Mouse (Mus musculus) liver, embryonic 15.5 days (tissue): ENCODE measurements at regions not wholly inside any gene's neighbourhood (a gene's known extent, or its start where the extent isn't known, plus 50 kb on each side); places are given as distances from the start of the nearest gene placed in this dataset.

Source experiments
- ATAC-seq: fragments of 200-750 bp; cut with Nextera tagmentation; 2 replicates; pipeline ENCODE4 v1.8.0; 2017; ENCODE audit warnings: moderate number of reproducible peaks, mild to moderate bottlenecking, moderate library complexity; ENCODE audit not compliant: insufficient read depth
- H3K27ac ChIP-seq: fragments of 300-500 bp; sonication (generic); replicated peaks from 2 replicates; pipeline ENCODE4 v1.5.1; 2015; ENCODE audit warnings: mild to moderate bottlenecking, inconsistent platforms
- H3K27me3 ChIP-seq: fragments of 300-500 bp; sonication (generic); 2 replicates; pipeline ENCODE4 v1.6.1; 2015; ENCODE audit warnings: mild to moderate bottlenecking, inconsistent platforms
- H3K36me3 ChIP-seq: fragments of 300-500 bp; sonication (generic); replicated peaks from 2 replicates; pipeline ENCODE4 v1.6.1; 2015; ENCODE audit warnings: moderate library complexity, mild to moderate bottlenecking, inconsistent platforms
- H3K4me1 ChIP-seq: fragments of 300-500 bp; sonication (generic); replicated peaks from 2 replicates; pipeline ENCODE4 v1.6.1; 2015; ENCODE audit warnings: inconsistent platforms
- H3K4me2 ChIP-seq: fragments of 300-500 bp; sonication (generic); 2 replicates; pipeline ENCODE4 v1.6.1; 2015; ENCODE audit warnings: moderate library complexity, mild to moderate bottlenecking, inconsistent platforms
- H3K4me3 ChIP-seq: fragments of 300-500 bp; sonication (generic); replicated peaks from 2 replicates; pipeline ENCODE4 v1.5.1; 2015; ENCODE audit warnings: mild to moderate bottlenecking, inconsistent platforms
- H3K9ac ChIP-seq: fragments of 300-500 bp; sonication (generic); 2 replicates; pipeline ENCODE4 v1.6.1; 2015; ENCODE audit warnings: moderate library complexity, mild to moderate bottlenecking, inconsistent platforms
- H3K9me3 ChIP-seq: fragments of 300-500 bp; sonication (generic); replicated peaks from 2 replicates; pipeline ENCODE4 v1.6.1; 2016; ENCODE audit warnings: inconsistent platforms
- WGBS: fragments of 180-500 bp; shearing (Covaris S2); methylation state at CpG from one replicate; pipeline ENCODE4 v1.1.7; 2015; ENCODE audit warnings: mixed read lengths; ENCODE audit not compliant: insufficient replicate concordance; 5-methylcytosine and 5-hydroxymethylcytosine counted together

- no peaks in the 10 kb centered on the region for H3K27me3 ChIP-seq
- no peak overlapping the region for H3K9ac ChIP-seq
- H3K4me2 ChIP-seq = no peak overlapping the region
- no peaks in the 10 kb centered on the region for H3K4me1 ChIP-seq
- H3K4me3 ChIP-seq = no peak overlapping the region
- WGBS = 53% methylated on average over 9 of the region's 9 CpGs
- H3K9me3 ChIP-seq = 0 out of 2 replicates have a peak, but pooled peaks cover 4% of the 10 kb centered on the region
- H3K36me3 ChIP-seq = no peaks in the 10 kb centered on the region
- ATAC-seq = no peak
- H3K27ac ChIP-seq = no peak overlapping the region
Observed at GRCm38 (mm10) chr10:66839058-66839457, 256.9 kb upstream of the Jmjd1c start.

GRCm38 (mm10) chr10:66843258-66843657, 252.7 kb upstream of the Jmjd1c start:
- 76% methylated on average over 2 of the region's 2 CpGs for WGBS
- no peaks in the 10 kb centered on the region for H3K9me3 ChIP-seq
- no peak overlapping the region for H3K4me3 ChIP-seq
- no peak for ATAC-seq
- H3K4me2 ChIP-seq = no peak overlapping the region
- no peaks in the 10 kb centered on the region for H3K27me3 ChIP-seq
- no peak overlapping the region for H3K9ac ChIP-seq
- H3K27ac ChIP-seq = no peak overlapping the region
- H3K36me3 ChIP-seq = no peaks in the 10 kb centered on the region
- no peaks in the 10 kb centered on the region for H3K4me1 ChIP-seq

DNA sequence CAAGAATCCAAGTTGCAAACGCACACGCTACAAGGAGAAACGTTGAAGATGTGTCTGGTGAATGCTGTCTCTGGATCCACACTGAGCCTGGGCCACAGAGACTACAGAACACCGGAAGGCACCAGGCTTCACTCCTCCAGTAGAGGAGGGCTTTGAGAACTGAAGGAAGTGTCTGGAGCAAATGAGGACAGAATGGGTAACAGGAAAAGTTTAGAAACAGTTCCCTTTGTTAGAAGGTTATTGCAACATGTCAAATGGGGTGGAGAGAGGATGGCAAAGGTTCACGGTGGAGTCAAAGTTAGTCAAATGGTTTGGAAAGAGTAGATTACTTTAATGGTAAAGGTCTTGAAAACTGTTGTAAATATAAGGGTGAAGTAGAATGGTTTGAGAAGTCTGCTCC, 247.1 kb upstream of the Jmjd1c start:
- Histone ChIP-seq H3K4me1 (no peaks in the 10 kb centered on the region), H3K4me3 (no peak overlapping the region), H3K9me3 (no peaks in the 10 kb centered on the region), H3K4me2 (no peak overlapping the region), H3K9ac (no peak overlapping the region), H3K36me3 (no peaks in the 10 kb centered on the region), H3K27me3 (no peaks in the 10 kb centered on the region), H3K27ac (no peak overlapping the region)
- WGBS = 66% methylated on average over 5 of the region's 5 CpGs
- no peak for ATAC-seq

DNA sequence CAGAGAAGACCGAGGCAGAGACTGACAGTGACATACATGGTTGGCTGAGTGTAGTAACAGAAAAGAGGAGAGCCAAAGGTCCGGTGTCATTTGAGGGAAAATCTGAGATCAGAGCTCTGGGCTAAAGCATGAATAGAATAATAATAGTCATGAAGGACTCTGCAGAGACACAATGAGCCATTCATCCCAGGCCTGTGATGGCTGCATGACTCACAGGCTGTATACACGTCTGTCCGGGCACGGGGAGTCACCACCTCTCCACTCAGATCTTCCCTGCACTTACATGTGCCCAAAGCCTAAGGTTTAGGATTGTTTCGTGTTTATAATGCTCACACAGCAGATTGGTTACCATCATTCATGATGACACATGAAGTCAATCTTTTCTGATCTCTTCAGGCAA, 246.2 kb upstream of the Jmjd1c start:
- Histone ChIP-seq H3K9ac (no peak overlapping the region), H3K4me3 (no peak overlapping the region), H3K4me2 (no peak overlapping the region), H3K9me3 (no peaks in the 10 kb centered on the region), H3K4me1 (no peaks in the 10 kb centered on the region), H3K36me3 (no peaks in the 10 kb centered on the region), H3K27ac (no peak overlapping the region), H3K27me3 (no peaks in the 10 kb centered on the region)
- WGBS = 63% methylated on average over 6 of the region's 6 CpGs
- no peak for ATAC-seq

DNA sequence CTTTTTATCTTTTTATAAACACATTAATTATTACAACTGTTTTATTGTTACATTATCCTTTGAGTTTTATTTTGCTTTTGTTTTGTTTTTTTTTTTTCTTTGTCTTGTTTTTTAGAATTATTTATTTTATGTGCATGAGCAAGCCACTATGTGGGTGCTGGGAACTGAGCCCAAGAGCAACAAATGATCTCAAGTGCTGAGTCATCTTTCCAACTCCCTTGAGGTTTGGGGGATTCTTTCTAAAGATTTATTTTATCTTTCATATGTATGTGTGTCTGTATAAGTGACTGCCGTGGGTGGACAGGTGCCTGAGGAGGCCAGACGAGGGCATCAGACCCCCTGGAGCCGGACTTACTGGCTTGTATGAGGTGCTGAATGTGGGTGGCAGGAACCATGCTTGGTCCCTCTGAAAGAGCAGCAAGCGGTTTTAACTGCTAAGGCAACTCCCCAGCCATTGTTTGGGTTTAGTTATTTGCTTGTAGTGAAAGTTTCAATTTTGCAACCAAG, 244.9 kb upstream of the Jmjd1c start:
- Histone ChIP-seq H3K27me3 (no peaks in the 10 kb centered on the region), H3K9ac (no peak overlapping the region), H3K36me3 (no peaks in the 10 kb centered on the region), H3K27ac (no peak overlapping the region), H3K9me3 (no peaks in the 10 kb centered on the region), H3K4me1 (no peaks in the 10 kb centered on the region), H3K4me2 (no peak overlapping the region), H3K4me3 (no peak overlapping the region)
- 49% methylated on average over 4 of the region's 4 CpGs for WGBS
- ATAC-seq = no peak

GRCm38 (mm10) chr10:66851841-66852240, 244.1 kb upstream of the Jmjd1c start:
- H3K9me3 ChIP-seq = no peaks in the 10 kb centered on the region
- H3K27me3 ChIP-seq = no peaks in the 10 kb centered on the region
- H3K4me3 ChIP-seq = no peak overlapping the region
- H3K36me3 ChIP-seq = no peaks in the 10 kb centered on the region
- WGBS = 45% methylated on average over 5 of the region's 5 CpGs
- no peaks in the 10 kb centered on the region for H3K4me1 ChIP-seq
- no peak for ATAC-seq
- H3K27ac ChIP-seq = no peak overlapping the region
- no peak overlapping the region for H3K4me2 ChIP-seq
- no peak overlapping the region for H3K9ac ChIP-seq

GRCm38 (mm10) chr10:66852708-66853107, 243.2 kb upstream of the Jmjd1c start:
- ATAC-seq = no peak
- Histone ChIP-seq H3K36me3 (no peaks in the 10 kb centered on the region), H3K9me3 (no peaks in the 10 kb centered on the region), H3K4me2 (peak overlapping the region; percentile 39; the same call in 1 of the 2 replicates), H3K27ac (no peak overlapping the region), H3K27me3 (no peaks in the 10 kb centered on the region), H3K4me3 (no peak overlapping the region), H3K9ac (no peak overlapping the region), H3K4me1 (no peaks in the 10 kb centered on the region)
- WGBS = 11% methylated on average over 5 of the region's 5 CpGs

DNA sequence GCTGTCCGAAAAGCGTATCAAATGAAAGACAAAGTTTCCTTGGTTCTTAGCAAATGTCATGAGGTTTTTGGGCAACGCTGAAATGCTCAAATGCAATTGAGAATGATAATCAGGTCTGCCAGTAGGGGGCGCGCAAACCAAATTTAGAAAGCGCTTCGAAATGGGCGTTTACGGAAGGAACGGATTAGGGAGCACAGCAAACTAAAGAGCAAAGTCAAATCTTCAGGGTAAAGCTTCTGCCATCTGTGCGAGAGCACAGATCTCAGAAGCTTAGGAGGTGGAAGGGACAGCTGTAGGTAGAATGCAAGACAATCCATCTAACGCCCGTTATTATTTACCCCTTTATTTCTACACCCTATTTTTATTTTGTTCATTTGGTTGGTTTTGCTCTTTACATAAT, 242.7 kb upstream of the Jmjd1c start:
- H3K4me2 ChIP-seq = peak overlapping the region; percentile 44
- ATAC-seq = no peak

DNA sequence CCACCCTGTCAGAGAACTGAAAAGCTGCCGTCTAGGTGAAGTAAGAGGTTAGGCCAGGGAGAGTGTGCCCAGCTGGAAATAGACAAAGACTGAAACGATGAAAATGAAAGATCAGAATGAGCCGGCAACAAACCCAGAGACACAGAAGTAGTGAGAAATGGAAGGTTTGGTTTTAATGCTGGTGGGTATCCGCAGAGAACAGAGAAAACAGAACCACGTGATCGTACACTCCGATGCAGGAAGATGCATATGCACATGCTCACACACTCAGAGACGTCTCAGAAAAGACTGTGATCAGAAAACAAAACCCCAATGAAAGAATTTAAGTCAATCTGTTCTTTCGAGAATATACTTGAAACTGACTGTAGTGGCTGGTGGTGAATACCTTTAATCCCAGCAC, 241.0 kb upstream of the Jmjd1c start:
- ATAC-seq = no peak
- no peak overlapping the region for H3K9ac ChIP-seq
- no peaks in the 10 kb centered on the region for H3K36me3 ChIP-seq
- H3K4me3 ChIP-seq = no peak overlapping the region
- H3K9me3 ChIP-seq = no peaks in the 10 kb centered on the region
- no peak overlapping the region for H3K27ac ChIP-seq
- 71% methylated on average over 9 of the region's 9 CpGs for WGBS
- no peaks in the 10 kb centered on the region for H3K27me3 ChIP-seq
- no peaks in the 10 kb centered on the region for H3K4me1 ChIP-seq
- H3K4me2 ChIP-seq = no peak overlapping the region

More for the DNA sequence above, 242.7 kb upstream of the Jmjd1c start:
- H3K4me3 ChIP-seq = no peak overlapping the region
- no peak overlapping the region for H3K27ac ChIP-seq
- no peak overlapping the region for H3K9ac ChIP-seq
- 5% methylated on average over 13 of the region's 13 CpGs for WGBS
- no peaks in the 10 kb centered on the region for H3K4me1 ChIP-seq
- no peaks in the 10 kb centered on the region for H3K9me3 ChIP-seq
- no peaks in the 10 kb centered on the region for H3K36me3 ChIP-seq
- H3K27me3 ChIP-seq = no peaks in the 10 kb centered on the region

- Histone ChIP-seq H3K27ac (no peak overlapping the region), H3K4me1 (no peaks in the 10 kb centered on the region), H3K4me3 (no peak overlapping the region), H3K36me3 (no peaks in the 10 kb centered on the region), H3K9ac (no peak overlapping the region), H3K4me2 (no peak overlapping the region), H3K27me3 (no peaks in the 10 kb centered on the region), H3K9me3 (no peaks in the 10 kb centered on the region)
- no peak for ATAC-seq
- WGBS = 52% methylated on average over 7 of the region's 7 CpGs
Observed at GRCm38 (mm10) chr10:66857330-66857729, 238.6 kb upstream of the Jmjd1c start.

DNA sequence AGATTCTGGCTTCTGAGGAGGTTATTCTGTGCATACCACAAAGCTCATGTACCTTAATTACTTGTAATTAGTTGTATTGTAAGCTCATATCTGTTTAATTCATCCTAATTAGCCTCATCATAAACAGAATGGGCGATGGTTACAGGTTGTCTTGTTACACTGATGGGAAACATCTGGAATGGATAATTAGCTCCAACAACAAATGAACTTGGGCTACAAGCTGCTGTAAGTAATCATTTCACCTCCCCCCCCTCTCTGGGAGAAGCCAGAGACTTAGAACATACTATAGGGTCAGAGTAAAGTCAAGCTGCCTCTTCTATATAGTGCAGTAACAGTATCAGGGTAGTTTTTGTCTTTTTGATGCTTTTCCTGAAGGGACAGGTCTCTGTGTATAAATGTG, 234.5 kb upstream of the Jmjd1c start:
- Histone ChIP-seq H3K4me1 (no peaks in the 10 kb centered on the region), H3K9me3 (no peaks in the 10 kb centered on the region), H3K9ac (no peak overlapping the region), H3K27ac (no peak overlapping the region), H3K27me3 (no peaks in the 10 kb centered on the region), H3K4me2 (no peak overlapping the region), H3K4me3 (no peak overlapping the region), H3K36me3 (no peaks in the 10 kb centered on the region)
- 39% methylated on average over 1 of the region's 1 CpGs for whole genome bisulfite sequencing
- no peak for ATAC-seq

- no peaks in the 10 kb centered on the region for H3K27me3 ChIP-seq
- H3K4me2 ChIP-seq = no peak overlapping the region
- no peaks in the 10 kb centered on the region for H3K36me3 ChIP-seq
- no peak overlapping the region for H3K27ac ChIP-seq
- no peaks in the 10 kb centered on the region for H3K9me3 ChIP-seq
- ATAC-seq = peak; percentile 68
- 14% methylated on average over 14 of the region's 14 CpGs for WGBS
- no peak overlapping the region for H3K4me3 ChIP-seq
- H3K4me1 ChIP-seq = no peaks in the 10 kb centered on the region
- H3K9ac ChIP-seq = no peak overlapping the region
Observed at GRCm38 (mm10) chr10:66864161-66864862, 231.6 kb upstream of the Jmjd1c start.
